Mouse (Mus musculus): ENCODE measurements at regions not wholly inside any gene's neighbourhood (a gene's known extent, or its start where the extent isn't known, plus 50 kb on each side); places are given as distances from the start of the nearest gene placed in this dataset.

- 55% methylated on average over 14 of the region's 14 CpGs for WGBS
- H3K9ac ChIP-seq: no peak overlapping the region
- no peak overlapping the region for H3K4me3 ChIP-seq (replicated peaks)
- no peaks in the 10 kb centered on the region for H3K36me3 ChIP-seq
- no peak overlapping the region for H3K4me2 ChIP-seq (replicated peaks)
- no peak for ATAC-seq
- H3K9me3 ChIP-seq: no peaks in the 10 kb centered on the region
- no peaks in the 10 kb centered on the region for H3K27me3 ChIP-seq (replicated peaks)
- no peaks in the 10 kb centered on the region for H3K4me1 ChIP-seq (replicated peaks)
- no peak overlapping the region for H3K27ac ChIP-seq
Observed at GRCm38 (mm10) chr3:37987007-37987774, 262.9 kb upstream of the Gm5148 start.

- Histone ChIP-seq H3K27me3 (replicated peaks) (no peaks in the 10 kb centered on the region), H3K4me1 (replicated peaks) (no peaks in the 10 kb centered on the region), H3K9ac (no peak overlapping the region), H3K4me3 (replicated peaks) (no peak overlapping the region), H3K27ac (no peak overlapping the region), H3K36me3 (no peaks in the 10 kb centered on the region), H3K4me2 (replicated peaks) (no peak overlapping the region), H3K9me3 (no peaks in the 10 kb centered on the region)
- no peak for ATAC-seq
- WGBS: 88% methylated on average over 9 of the region's 9 CpGs
Observed at GRCm38 (mm10) chr3:37984706-37985105, 260.4 kb upstream of the Gm5148 start.

- H3K4me1 ChIP-seq (replicated peaks): no peaks in the 10 kb centered on the region
- ATAC-seq: no peak
Observed at GRCm38 (mm10) chr3:37981481-37982180, 257.3 kb upstream of the Gm5148 start.

GRCm38 (mm10) chr3:37979871-37980270 is 255.6 kb upstream of the Gm5148 start:
- no peaks in the 10 kb centered on the region for H3K36me3 ChIP-seq
- no peak overlapping the region for H3K9ac ChIP-seq
- H3K4me3 ChIP-seq (replicated peaks): no peak overlapping the region
- H3K4me1 ChIP-seq (replicated peaks): peaks cover 6% of the 10 kb centered on the region; the same call in 1 of the 2 replicates
- no peaks in the 10 kb centered on the region for H3K27me3 ChIP-seq (replicated peaks)
- ATAC-seq: no peak
- H3K4me2 ChIP-seq (replicated peaks): no peak overlapping the region
- H3K9me3 ChIP-seq: no peaks in the 10 kb centered on the region
- no peak overlapping the region for H3K27ac ChIP-seq
- WGBS: 53% methylated on average over 5 of the region's 5 CpGs

More at GRCm38 (mm10) chr3:37981481-37982180, 257.3 kb upstream of the Gm5148 start:
- Histone ChIP-seq H3K9me3 (no peaks in the 10 kb centered on the region), H3K4me3 (replicated peaks) (no peak overlapping the region), H3K27ac (no peak overlapping the region), H3K4me2 (replicated peaks) (no peak overlapping the region), H3K36me3 (no peaks in the 10 kb centered on the region), H3K27me3 (replicated peaks) (no peaks in the 10 kb centered on the region), H3K9ac (no peak overlapping the region)
- WGBS: 74% methylated on average over 7 of the region's 7 CpGs

GRCm38 (mm10) chr3:37978481-37978880 is 254.2 kb upstream of the Gm5148 start:
- no peaks in the 10 kb centered on the region for H3K9me3 ChIP-seq

GRCm38 (mm10) chr3:37977453-37977852 is 253.2 kb upstream of the Gm5148 start:
- H3K9me3 ChIP-seq: no peaks in the 10 kb centered on the region
- 86% methylated on average over 3 of the region's 3 CpGs for WGBS
- no peaks in the 10 kb centered on the region for H3K27me3 ChIP-seq (replicated peaks)
- H3K9ac ChIP-seq: no peak overlapping the region
- ATAC-seq: no peak
- no peak overlapping the region for H3K27ac ChIP-seq
- H3K36me3 ChIP-seq: no peaks in the 10 kb centered on the region
- no peak overlapping the region for H3K4me3 ChIP-seq (replicated peaks)
- H3K4me1 ChIP-seq (replicated peaks): peaks cover 6% of the 10 kb centered on the region; the same call in 1 of the 2 replicates
- no peak overlapping the region for H3K4me2 ChIP-seq (replicated peaks)

More at GRCm38 (mm10) chr3:37978481-37978880, 254.2 kb upstream of the Gm5148 start:
- Histone ChIP-seq H3K4me1 (replicated peaks) (peaks cover 6% of the 10 kb centered on the region; the same call in 1 of the 2 replicates), H3K36me3 (no peaks in the 10 kb centered on the region), H3K27ac (no peak overlapping the region), H3K27me3 (replicated peaks) (no peaks in the 10 kb centered on the region), H3K4me3 (replicated peaks) (no peak overlapping the region), H3K9ac (no peak overlapping the region), H3K4me2 (replicated peaks) (0 out of 2 replicates have a peak overlapping the region, but pooled peaks have one; percentile 0)
- 24% methylated on average over 6 of the region's 6 CpGs for WGBS
- ATAC-seq: no peak

GRCm38 (mm10) chr3:37976566-37976965 is 252.3 kb upstream of the Gm5148 start:
- Histone ChIP-seq H3K36me3 (no peaks in the 10 kb centered on the region), H3K4me1 (replicated peaks) (peaks cover 6% of the 10 kb centered on the region; the same call in 1 of the 2 replicates), H3K27me3 (replicated peaks) (no peaks in the 10 kb centered on the region), H3K9me3 (no peaks in the 10 kb centered on the region), H3K27ac (no peak overlapping the region), H3K4me3 (replicated peaks) (no peak overlapping the region), H3K9ac (no peak overlapping the region), H3K4me2 (replicated peaks) (peak overlapping the region; percentile 35)
- 24% methylated on average over 13 of the region's 13 CpGs for whole genome bisulfite sequencing
- peak; percentile 48; the same call in 1 of the 2 replicates for ATAC-seq

- WGBS: 33% methylated on average over 11 of the region's 11 CpGs
- Histone ChIP-seq H3K9me3 (no peaks in the 10 kb centered on the region), H3K9ac (no peak overlapping the region), H3K27ac (no peak overlapping the region), H3K4me2 (replicated peaks) (no peak overlapping the region), H3K27me3 (replicated peaks) (no peaks in the 10 kb centered on the region), H3K36me3 (no peaks in the 10 kb centered on the region), H3K4me1 (replicated peaks) (peaks cover 6% of the 10 kb centered on the region; the same call in 1 of the 2 replicates), H3K4me3 (replicated peaks) (no peak overlapping the region)
- peak; percentile 73 for ATAC-seq
Observed at GRCm38 (mm10) chr3:37975194-37975756, 251.0 kb upstream of the Gm5148 start.

- Histone ChIP-seq H3K36me3 (no peaks in the 10 kb centered on the region), H3K4me1 (replicated peaks) (peaks cover 6% of the 10 kb centered on the region; the same call in 1 of the 2 replicates), H3K9ac (no peak overlapping the region), H3K4me3 (replicated peaks) (no peak overlapping the region), H3K27ac (no peak overlapping the region), H3K4me2 (replicated peaks) (no peak overlapping the region), H3K27me3 (replicated peaks) (no peaks in the 10 kb centered on the region), H3K9me3 (no peaks in the 10 kb centered on the region)
- no peak for ATAC-seq
- WGBS: 62% methylated on average over 3 of the region's 3 CpGs
Observed at GRCm38 (mm10) chr3:37972931-37973330, 248.6 kb upstream of the Gm5148 start.

GRCm38 (mm10) chr3:37971240-37971639 is 246.9 kb upstream of the Gm5148 start:
- Histone ChIP-seq H3K27me3 (replicated peaks) (no peaks in the 10 kb centered on the region), H3K4me1 (replicated peaks) (peaks cover 6% of the 10 kb centered on the region; the same call in 1 of the 2 replicates), H3K9ac (no peak overlapping the region), H3K36me3 (no peaks in the 10 kb centered on the region), H3K27ac (no peak overlapping the region), H3K4me2 (replicated peaks) (no peak overlapping the region), H3K9me3 (no peaks in the 10 kb centered on the region), H3K4me3 (replicated peaks) (no peak overlapping the region)
- WGBS: 46% methylated on average over 2 of the region's 2 CpGs
- ATAC-seq: no peak

GRCm38 (mm10) chr3:37968654-37969053 is 244.4 kb upstream of the Gm5148 start:
- H3K27me3 ChIP-seq (replicated peaks): no peaks in the 10 kb centered on the region
- ATAC-seq: no peak
- no peak overlapping the region for H3K27ac ChIP-seq
- no peak overlapping the region for H3K4me2 ChIP-seq (replicated peaks)
- H3K9me3 ChIP-seq: no peaks in the 10 kb centered on the region
- H3K36me3 ChIP-seq: no peaks in the 10 kb centered on the region
- no peak overlapping the region for H3K4me3 ChIP-seq (replicated peaks)
- H3K9ac ChIP-seq: no peak overlapping the region
- H3K4me1 ChIP-seq (replicated peaks): no peaks in the 10 kb centered on the region

- H3K4me1 ChIP-seq (replicated peaks): no peaks in the 10 kb centered on the region; the same call in 1 of the 2 replicates
- ATAC-seq: no peak
- H3K9me3 ChIP-seq: no peaks in the 10 kb centered on the region
- no peak overlapping the region for H3K4me2 ChIP-seq (replicated peaks)
- no peak overlapping the region for H3K4me3 ChIP-seq (replicated peaks)
- no peaks in the 10 kb centered on the region for H3K27me3 ChIP-seq (replicated peaks)
- no peak overlapping the region for H3K9ac ChIP-seq
- 92% methylated on average over 4 of the region's 4 CpGs for WGBS
- H3K27ac ChIP-seq: no peak overlapping the region
- H3K36me3 ChIP-seq: no peaks in the 10 kb centered on the region
Observed at GRCm38 (mm10) chr3:37965221-37965620, 240.9 kb upstream of the Gm5148 start.
